Mouse (Mus musculus): ENCODE measurements around the gene Anxa11. TPM values are rescaled to one million over a fixed set of nuclear protein-coding genes. Genes with fewer than 3 reads are reported as not detected.
A peak's percentile ranks its signal among the peaks of the same experiment; 100 is the strongest.

Anxa11 gene
- polyA plus RNA-seq, 1 experiment from 2014 or later: 6.2 TPM

DNA sequence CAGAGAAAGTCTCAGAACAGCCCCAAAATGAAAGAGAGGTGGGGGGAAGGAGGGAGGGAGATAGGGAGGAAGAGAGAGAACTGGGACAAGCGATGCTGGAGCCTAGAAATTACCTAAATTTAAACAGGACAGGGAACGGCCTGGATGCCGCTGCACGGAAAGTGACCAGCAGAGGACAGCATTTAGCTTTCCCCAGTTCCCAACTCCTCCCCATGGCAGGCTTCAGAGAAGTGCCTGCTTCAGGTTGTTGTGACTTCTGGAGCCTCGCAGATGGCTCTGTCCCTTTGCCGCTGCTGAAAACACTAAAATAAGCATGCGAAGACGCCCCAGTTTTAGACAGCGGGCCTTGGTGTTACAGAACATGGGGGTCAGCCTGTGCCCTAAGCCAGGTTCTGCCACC is 25.5 kb upstream of the Anxa11 start:
- Histone ChIP-seq H3K9me3 (replicated peaks) (no peaks in the 10 kb centered on the region), H3K4me2 (replicated peaks) (no peak overlapping the region), H3K4me3 (no peak overlapping the region), H3K27ac (no peak overlapping the region), H3K27me3 (no peaks in the 10 kb centered on the region), H3K36me3 (no peaks in the 10 kb centered on the region), H3K9ac (no peak overlapping the region), H3K4me1 (peaks cover 3% of the 10 kb centered on the region; the same call in 1 of the 2 replicates)
- no peak for ATAC-seq (ENCODE audit: low FRiP score)
- WGBS: 11% methylated on average over 9 of the region's 9 CpGs

DNA sequence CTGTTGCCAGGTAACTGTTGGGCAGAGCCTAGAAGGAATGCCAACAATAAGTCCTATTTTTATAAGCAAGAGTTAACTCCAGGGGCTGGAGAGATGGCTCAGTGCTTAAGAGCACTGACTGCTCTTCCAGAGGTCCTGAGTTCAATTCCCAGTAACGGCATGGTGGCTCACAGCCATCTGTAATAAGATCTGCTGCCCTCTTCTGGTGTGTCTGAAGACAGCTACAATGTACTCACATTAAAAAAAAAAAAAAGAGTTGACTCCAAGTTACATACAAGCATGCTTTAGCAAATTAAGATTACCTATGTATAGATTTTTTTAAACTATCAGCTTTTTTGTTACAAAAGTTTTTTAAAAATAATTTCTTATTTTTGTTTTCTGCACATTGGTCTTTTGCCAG is 19.4 kb upstream of the Anxa11 start:
- Histone ChIP-seq H3K4me2 (replicated peaks) (no peak overlapping the region), H3K27me3 (no peaks in the 10 kb centered on the region), H3K4me1 (no peaks in the 10 kb centered on the region), H3K4me3 (no peak overlapping the region), H3K27ac (no peak overlapping the region), H3K9me3 (replicated peaks) (no peaks in the 10 kb centered on the region), H3K9ac (no peak overlapping the region), H3K36me3 (no peaks in the 10 kb centered on the region)
- WGBS: 79% methylated on average over 1 of the region's 1 CpGs
- ATAC-seq (ENCODE audit: low FRiP score): no peak

DNA sequence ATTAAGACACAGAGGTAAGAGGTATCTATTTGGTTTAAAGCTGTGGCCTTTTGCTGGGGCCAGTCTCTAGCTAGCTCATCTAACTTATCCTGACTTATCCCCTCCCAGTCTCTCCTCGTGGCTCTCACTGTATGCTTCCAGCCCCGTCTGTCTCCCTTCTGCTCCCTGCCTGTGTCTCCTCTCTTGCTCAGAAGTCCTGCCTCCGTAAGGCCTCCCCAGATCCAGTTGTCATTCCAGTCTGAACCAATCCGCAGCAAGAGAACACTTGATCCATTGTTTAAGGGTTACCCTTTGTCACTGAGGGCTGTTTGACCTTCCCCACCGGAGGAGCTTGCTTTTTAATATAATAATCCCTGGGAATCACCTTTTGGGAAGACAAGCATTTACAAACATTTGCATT is 17.0 kb upstream of the Anxa11 start:
- Histone ChIP-seq H3K4me3 (no peak overlapping the region), H3K9me3 (replicated peaks) (no peaks in the 10 kb centered on the region), H3K36me3 (no peaks in the 10 kb centered on the region), H3K4me2 (replicated peaks) (no peak overlapping the region), H3K4me1 (no peaks in the 10 kb centered on the region), H3K27ac (no peak overlapping the region), H3K9ac (no peak overlapping the region), H3K27me3 (no peaks in the 10 kb centered on the region)
- ATAC-seq (ENCODE audit: low FRiP score): no peak
- WGBS: 31% methylated on average over 5 of the region's 5 CpGs

DNA sequence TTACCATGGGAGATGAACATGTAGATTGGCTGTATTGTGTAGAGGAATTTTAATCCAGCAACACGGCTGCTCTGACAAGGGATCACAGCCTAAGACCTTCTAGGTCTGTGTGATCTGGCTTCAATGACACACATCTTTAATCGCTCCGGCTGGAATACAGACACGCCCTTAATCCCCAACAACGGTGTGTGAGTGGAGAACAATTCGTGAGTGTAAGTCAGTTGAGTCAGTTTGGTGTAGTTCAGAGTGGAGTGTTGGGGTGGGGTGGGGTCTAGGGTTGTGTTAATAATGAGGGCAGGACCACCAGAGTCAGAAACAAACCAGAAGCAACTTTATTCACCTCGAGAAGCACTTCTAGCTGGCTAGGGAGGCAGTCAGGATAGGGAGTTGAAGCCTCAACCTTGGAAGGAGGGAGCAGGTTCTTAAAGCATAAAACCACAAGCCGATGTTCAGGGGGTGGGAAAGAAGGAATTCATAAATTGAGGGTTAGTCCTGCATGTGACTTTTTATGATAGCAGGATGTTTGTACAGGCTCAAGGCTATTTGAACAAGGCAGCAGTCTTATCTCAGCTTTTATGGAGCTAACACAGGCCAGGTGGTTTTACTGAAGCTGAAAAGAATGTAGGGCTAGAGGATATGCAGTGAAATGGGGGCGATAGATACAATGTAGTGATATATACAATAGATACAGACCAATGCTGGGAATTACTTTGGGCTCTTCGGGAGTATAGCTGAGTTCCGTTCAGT is 15.9 kb upstream of the Anxa11 start:
- Histone ChIP-seq H3K4me2 (replicated peaks) (no peak overlapping the region), H3K27me3 (no peaks in the 10 kb centered on the region), H3K4me3 (no peak overlapping the region), H3K9me3 (replicated peaks) (no peaks in the 10 kb centered on the region), H3K4me1 (no peaks in the 10 kb centered on the region), H3K9ac (no peak overlapping the region), H3K27ac (no peak overlapping the region), H3K36me3 (no peaks in the 10 kb centered on the region)
- WGBS: 93% methylated on average over 11 of the region's 11 CpGs
- no peak for ATAC-seq (ENCODE audit: low FRiP score)

DNA sequence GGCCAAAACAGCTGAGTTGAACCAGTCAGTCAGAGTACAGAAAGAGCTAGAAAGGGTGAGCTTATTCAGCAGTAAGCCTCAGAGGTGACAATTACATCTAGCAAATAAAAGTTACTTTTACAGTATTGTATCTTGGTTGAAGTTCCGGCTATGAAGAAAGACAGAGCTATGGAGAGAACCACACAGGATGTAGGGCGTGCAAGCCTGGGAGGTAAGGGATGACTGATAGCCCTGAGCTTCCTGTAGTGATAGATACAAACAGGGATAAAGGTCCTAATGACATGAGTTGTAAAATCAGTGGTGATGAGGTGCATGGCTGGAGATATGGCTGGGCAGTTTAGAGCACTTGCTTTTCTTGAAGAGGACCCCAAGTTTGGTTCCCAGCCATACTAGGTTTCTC is 15.1 kb upstream of the Anxa11 start:
- WGBS: 87% methylated on average over 2 of the region's 2 CpGs
- no peaks in the 10 kb centered on the region for H3K36me3 ChIP-seq

DNA sequence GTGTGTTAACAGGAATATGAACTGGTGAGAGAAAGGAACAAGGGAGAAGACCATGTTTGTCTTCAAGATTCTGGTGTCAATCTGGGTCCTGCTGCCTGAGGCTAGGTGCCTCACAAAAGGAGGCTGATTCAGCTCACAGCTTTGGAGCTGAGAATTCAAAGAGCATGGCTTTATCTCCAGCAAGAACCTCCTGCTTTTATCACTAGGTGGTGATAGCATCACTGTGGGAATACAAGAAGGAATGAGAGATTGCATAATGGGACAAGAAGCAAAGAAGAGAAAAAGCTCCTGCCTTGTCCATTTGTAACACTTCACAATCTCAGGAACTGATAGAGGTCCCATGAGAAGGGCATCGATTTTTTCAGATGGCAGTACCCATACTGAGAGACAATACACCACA is 10.6 kb upstream of the Anxa11 start:
- Histone ChIP-seq H3K36me3 (no peaks in the 10 kb centered on the region), H3K27me3 (no peaks in the 10 kb centered on the region), H3K27ac (no peak overlapping the region), H3K4me2 (replicated peaks) (no peak overlapping the region), H3K4me1 (no peaks in the 10 kb centered on the region), H3K9me3 (replicated peaks) (no peaks in the 10 kb centered on the region), H3K4me3 (no peak overlapping the region), H3K9ac (no peak overlapping the region)
- ATAC-seq (ENCODE audit: low FRiP score): no peak
- 59% methylated on average over 1 of the region's 1 CpGs for WGBS

More for the DNA sequence above, 15.1 kb upstream of the Anxa11 start:
- no peak overlapping the region for H3K4me3 ChIP-seq
- ATAC-seq (ENCODE audit: low FRiP score): no peak
- H3K9me3 ChIP-seq (replicated peaks): no peaks in the 10 kb centered on the region
- no peak overlapping the region for H3K27ac ChIP-seq
- no peak overlapping the region for H3K4me2 ChIP-seq (replicated peaks)
- H3K4me1 ChIP-seq: no peaks in the 10 kb centered on the region
- H3K27me3 ChIP-seq: no peaks in the 10 kb centered on the region
- no peak overlapping the region for H3K9ac ChIP-seq

DNA sequence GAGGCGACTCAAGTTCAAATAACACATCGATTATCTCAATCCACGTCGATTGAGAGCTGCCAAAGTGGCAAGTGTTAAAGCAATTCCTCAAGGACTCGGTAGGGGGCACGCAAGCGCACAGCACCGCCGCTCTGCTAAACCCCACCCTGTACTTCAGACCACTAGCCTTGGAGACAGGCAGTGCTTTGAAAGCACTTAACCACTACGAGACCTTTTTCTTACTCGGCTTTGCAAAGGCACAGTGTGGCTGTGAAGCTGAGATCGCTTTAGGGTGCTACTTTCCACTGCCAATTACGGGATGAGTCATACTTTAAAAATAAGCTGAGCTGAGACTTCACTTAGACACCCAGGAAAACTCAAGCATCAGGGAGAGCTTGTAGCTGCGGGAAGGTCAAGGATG is 9.7 kb upstream of the Anxa11 start:
- H3K9ac ChIP-seq: no peak overlapping the region
- 10% methylated on average over 14 of the region's 14 CpGs for WGBS
- no peak overlapping the region for H3K27ac ChIP-seq
- no peak overlapping the region for H3K4me2 ChIP-seq (replicated peaks)
- no peak overlapping the region for H3K4me3 ChIP-seq
- H3K4me1 ChIP-seq: no peaks in the 10 kb centered on the region
- no peaks in the 10 kb centered on the region for H3K36me3 ChIP-seq
- no peak for ATAC-seq (ENCODE audit: low FRiP score)
- no peaks in the 10 kb centered on the region for H3K27me3 ChIP-seq
- no peaks in the 10 kb centered on the region for H3K9me3 ChIP-seq (replicated peaks)

DNA sequence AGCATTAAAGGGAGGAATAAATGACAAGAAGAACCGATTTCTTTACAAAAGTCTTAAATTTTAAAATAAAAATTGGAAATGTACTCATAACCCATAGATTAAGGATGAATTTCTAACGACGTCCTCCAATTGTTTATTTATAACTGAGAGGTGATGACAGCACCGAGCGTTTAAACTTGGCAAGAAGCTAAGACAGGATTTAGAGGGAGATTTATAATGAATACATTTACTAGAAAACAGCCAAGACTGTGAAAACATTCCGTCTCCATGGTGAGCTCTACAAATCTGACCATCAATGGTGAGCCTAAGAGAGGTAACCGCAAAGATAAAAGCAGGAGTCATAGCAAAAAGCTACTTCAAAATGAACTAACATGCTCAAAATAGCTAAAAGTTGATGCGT is 3.5 kb upstream of the Anxa11 start:
- H3K27me3 ChIP-seq: peaks cover 28% of the 10 kb centered on the region
- ATAC-seq (ENCODE audit: low FRiP score): no peak
- H3K9ac ChIP-seq: no peak overlapping the region
- H3K4me2 ChIP-seq (replicated peaks): no peak overlapping the region
- H3K4me1 ChIP-seq: peaks cover 13% of the 10 kb centered on the region
- H3K36me3 ChIP-seq: no peaks in the 10 kb centered on the region
- no peaks in the 10 kb centered on the region for H3K9me3 ChIP-seq (replicated peaks)
- H3K27ac ChIP-seq: no peak overlapping the region
- H3K4me3 ChIP-seq: no peak overlapping the region
- WGBS: 69% methylated on average over 8 of the region's 8 CpGs

DNA sequence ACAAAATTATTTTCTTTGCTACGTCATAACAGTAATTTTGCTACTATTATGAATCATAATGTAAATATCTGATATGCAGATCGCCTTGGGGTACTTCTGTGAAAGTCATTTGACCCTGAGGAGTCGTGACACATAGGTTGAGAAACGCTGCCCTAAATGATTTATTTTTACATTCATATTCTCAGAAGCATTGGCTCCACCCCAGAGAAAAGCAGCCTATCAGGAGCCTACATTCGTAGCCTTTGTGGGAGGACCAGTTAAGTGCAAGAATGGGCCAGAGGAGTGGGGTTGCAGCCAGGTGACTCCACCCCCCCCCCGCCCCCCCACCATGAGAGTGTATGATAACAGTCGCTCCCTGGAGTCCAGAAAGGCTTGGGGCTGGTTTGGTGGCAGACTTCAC is 2.2 kb upstream of the Anxa11 start:
- 81% methylated on average over 7 of the region's 7 CpGs for WGBS
- peaks cover 13% of the 10 kb centered on the region for H3K4me1 ChIP-seq
- no peak for ATAC-seq (ENCODE audit: low FRiP score)

DNA sequence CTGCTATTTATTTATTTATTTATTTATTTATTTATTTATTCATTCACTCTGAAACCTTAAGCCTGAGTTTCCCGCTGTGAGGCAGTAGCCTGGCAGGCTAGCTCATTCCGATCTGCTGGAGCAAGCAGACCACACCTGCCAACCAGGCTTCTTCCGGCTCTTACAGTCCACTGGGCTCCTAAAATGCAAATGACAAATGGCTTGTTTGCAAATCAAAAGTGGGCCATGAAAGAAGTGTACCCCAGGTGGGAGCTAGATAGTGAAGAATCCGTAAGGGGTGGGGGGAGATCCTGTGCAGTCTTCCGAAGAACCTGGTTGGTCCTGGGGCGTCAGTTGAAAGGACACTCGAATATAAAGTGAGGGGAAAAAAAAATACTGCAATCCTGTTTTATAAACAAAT is 995 bp upstream of the Anxa11 start:
- H3K9ac ChIP-seq: no peak overlapping the region
- no peaks in the 10 kb centered on the region for H3K36me3 ChIP-seq
- no peak overlapping the region for H3K27ac ChIP-seq
- H3K27me3 ChIP-seq: peaks cover 41% of the 10 kb centered on the region
- no peak overlapping the region for H3K4me3 ChIP-seq
- H3K9me3 ChIP-seq (replicated peaks): no peaks in the 10 kb centered on the region
- ATAC-seq (ENCODE audit: low FRiP score): no peak
- H3K4me1 ChIP-seq: peaks cover 13% of the 10 kb centered on the region
- WGBS: 6% methylated on average over 7 of the region's 7 CpGs
- H3K4me2 ChIP-seq (replicated peaks): no peak overlapping the region

More for the DNA sequence above, 2.2 kb upstream of the Anxa11 start:
- Histone ChIP-seq H3K36me3 (no peaks in the 10 kb centered on the region), H3K9ac (no peak overlapping the region), H3K27me3 (peaks cover 41% of the 10 kb centered on the region), H3K27ac (no peak overlapping the region), H3K9me3 (replicated peaks) (no peaks in the 10 kb centered on the region), H3K4me2 (replicated peaks) (no peak overlapping the region), H3K4me3 (no peak overlapping the region)

DNA sequence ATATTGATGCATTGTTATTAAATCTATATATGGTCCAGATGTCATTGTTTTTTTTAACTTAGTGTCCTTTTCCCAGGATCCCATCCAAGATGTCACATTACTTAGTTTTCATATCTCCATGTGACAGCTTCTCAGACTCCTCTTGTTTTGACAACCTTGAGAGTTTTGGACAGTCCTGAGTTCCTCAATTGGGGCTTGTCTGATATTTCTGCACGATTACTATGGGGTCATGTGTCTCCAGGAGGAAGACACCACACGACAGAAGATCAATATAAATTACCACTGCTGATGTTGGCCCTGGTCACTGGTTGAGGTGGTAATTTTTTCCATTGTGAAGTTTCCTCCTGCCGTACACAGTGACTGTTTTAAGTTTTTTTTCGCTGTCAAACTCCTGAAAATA is 377 bp upstream of the Anxa11 start:
- WGBS: 3% methylated on average over 4 of the region's 4 CpGs
- peak overlapping the region; percentile 57; the same call in 1 of the 2 replicates for H3K9ac ChIP-seq
- peaks cover 13% of the 10 kb centered on the region for H3K4me1 ChIP-seq
- H3K4me2 ChIP-seq (replicated peaks): peak overlapping the region; percentile 93
- no peak overlapping the region for H3K27ac ChIP-seq
- H3K4me3 ChIP-seq: peak overlapping the region; percentile 51
- H3K36me3 ChIP-seq: no peaks in the 10 kb centered on the region
- no peaks in the 10 kb centered on the region for H3K9me3 ChIP-seq (replicated peaks)
- ATAC-seq (ENCODE audit: low FRiP score): no peak
- peaks cover 41% of the 10 kb centered on the region for H3K27me3 ChIP-seq

DNA sequence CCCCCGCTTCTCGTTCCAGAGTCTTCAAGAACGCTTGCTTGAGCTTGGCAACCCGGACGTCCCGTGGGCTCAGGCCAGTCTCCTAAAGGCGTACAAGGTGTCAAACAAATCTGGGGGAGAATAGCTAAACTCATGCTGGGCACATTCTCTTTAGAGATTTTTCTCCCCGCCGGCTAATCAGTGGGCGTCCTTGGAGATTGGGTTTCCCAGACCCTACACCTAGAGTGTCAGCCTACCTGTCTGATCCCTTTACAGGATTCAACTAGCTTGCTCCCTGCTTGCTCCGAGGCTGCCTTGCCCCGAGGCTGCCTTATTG is 690 bp downstream of the Anxa11 start:
- H3K4me3 ChIP-seq: peak overlapping the region; percentile 51
- H3K4me2 ChIP-seq (replicated peaks): peak overlapping the region; percentile 93
- 2% methylated on average over 12 of the region's 12 CpGs for WGBS
- H3K4me1 ChIP-seq: peaks cover 18% of the 10 kb centered on the region
- no peaks in the 10 kb centered on the region for H3K9me3 ChIP-seq (replicated peaks)
- H3K27ac ChIP-seq: no peak overlapping the region
- no peak for ATAC-seq (ENCODE audit: low FRiP score)
- no peaks in the 10 kb centered on the region for H3K36me3 ChIP-seq
- peaks cover 41% of the 10 kb centered on the region for H3K27me3 ChIP-seq
- peak overlapping the region; percentile 57 for H3K9ac ChIP-seq

DNA sequence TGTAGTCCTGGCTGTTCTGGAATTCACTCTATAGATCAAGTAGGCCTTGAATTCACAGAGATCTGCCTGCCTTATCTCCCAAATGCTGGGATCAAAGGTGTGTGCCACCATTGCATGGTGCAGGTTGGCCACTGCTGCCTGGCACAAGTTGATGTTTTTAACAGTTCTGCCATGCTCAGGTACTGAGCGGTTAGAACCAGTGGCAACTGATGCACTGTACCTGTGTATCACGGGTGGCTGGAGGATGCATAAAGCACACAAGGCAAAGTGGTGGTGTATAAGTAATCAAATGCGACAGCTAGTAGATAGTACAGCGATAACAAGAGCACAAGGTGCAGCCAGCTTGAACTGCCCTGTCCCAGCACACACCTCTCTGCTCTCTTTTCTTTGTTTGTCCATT is 2.4 kb downstream of the Anxa11 start:
- Histone ChIP-seq H3K9ac (no peak overlapping the region), H3K36me3 (no peaks in the 10 kb centered on the region), H3K27ac (no peak overlapping the region), H3K4me1 (peaks cover 23% of the 10 kb centered on the region), H3K4me2 (replicated peaks) (no peak overlapping the region), H3K9me3 (replicated peaks) (no peaks in the 10 kb centered on the region), H3K27me3 (peaks cover 41% of the 10 kb centered on the region), H3K4me3 (no peak overlapping the region)
- WGBS: 90% methylated on average over 4 of the region's 4 CpGs
- no peak for ATAC-seq (ENCODE audit: low FRiP score)
